Mouse (Mus musculus): ENCODE results near the gene Cmya5.
"Not testable (repeated sequence)": the region's sequence is repeated elsewhere in the genome, so short reads cannot be mapped to it uniquely, and the experiment has no call there.

DNA sequence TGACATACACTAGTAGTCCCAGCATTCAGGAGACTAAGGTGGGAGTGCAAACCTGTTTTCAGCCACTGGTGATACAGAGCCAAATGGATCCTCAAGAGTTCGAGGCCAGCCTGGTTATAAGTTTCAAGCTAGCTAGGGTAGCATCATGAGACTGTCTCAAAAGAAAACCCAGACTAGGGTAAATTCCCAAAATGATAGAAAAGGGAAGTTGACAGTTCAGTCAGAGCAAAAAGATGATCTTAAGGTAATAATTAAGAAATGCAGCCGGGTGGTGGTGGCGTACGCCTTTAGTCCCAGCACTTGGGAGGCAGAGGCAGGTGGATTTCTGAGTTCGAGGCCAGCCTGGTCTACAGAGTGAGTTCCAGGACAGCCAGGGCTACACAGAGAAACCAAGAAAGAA is 43.3 kb upstream of the Cmya5 start:
- TF ChIP-seq CTCF (IDR thresholded peaks at IDR 0.05; ENCODE audit: control insufficient read depth, insufficient read depth, low read length); POLR2A (IDR thresholded peaks at IDR 0.05; ENCODE audit: borderline replicate concordance, control insufficient read depth, low read depth, low read length): not testable (repeated sequence)

All from bone marrow, adult 2 months (tissue).